Mouse (Mus musculus) bone marrow, adult 2 months (tissue): ENCODE results near the gene Ppp1r1c.

Source experiments
- CTCF ChIP-seq: fragments of 200-500 bp; IDR thresholded peaks from 2 replicates; pipeline ENCODE4 v1.5.1; 2011; ENCODE audit warnings: low read length, control low read depth; ENCODE audit not compliant: control insufficient read depth, insufficient read depth
- POLR2A ChIP-seq: fragments of 200-500 bp; IDR thresholded peaks from 2 replicates; pipeline ENCODE4 v1.6.1; 2011; ENCODE audit warnings: low read depth, mild to moderate bottlenecking, control low read depth, low read length, borderline replicate concordance; ENCODE audit not compliant: control insufficient read depth

GRCm38 (mm10) chr2:79696478-79697230, 10.9 kb upstream of the Ppp1r1c start:
- TF ChIP-seq CTCF (no peak), POLR2A (no peak)
